ENCODE assay signal across 10 mouse cellular contexts in genomic region chr4:137282584-137283406, GRCm38 (mm10). TPM values are rescaled to one million over a fixed set of nuclear protein-coding genes. Genes with fewer than 3 reads are reported as not detected.
DNase-seq lines count a peak whose midpoint lies in the region; ATAC-seq lines count a peak whose summit lies in the region.
"Had no signal": no experiment of that assay in that cellular context is flagged by ENCODE, and none has a peak within 500 bp of the region (broad histone marks: within the 10 kb centered on the region; RNA-seq: fewer than 3 reads in every experiment).

No protein-coding gene starts in this region.

- H3K4me2 ChIP-seq in heart, embryonic 12.5 days = peak overlapping the region; percentile 35; the same call in 1 of the 2 replicates

- H3K4me3 ChIP-seq in heart, embryonic 12.5 days = no peak overlapping the region
- H3K4me3 ChIP-seq: layer of hippocampus, adult 2 months had no signal

- no peak overlapping the region for H3K9ac ChIP-seq in heart, embryonic 12.5 days

- no peak overlapping the region for H3K27ac ChIP-seq in heart, embryonic 12.5 days (ENCODE audit: poor library complexity, severe bottlenecking)
- H3K27ac ChIP-seq: layer of hippocampus, adult 2 months had no signal

- peaks cover 81% of the 10 kb centered on the region for H3K27me3 ChIP-seq in heart, embryonic 12.5 days (replicated peaks)

- no peak for DNase-seq in heart, adult 9 months (ENCODE audit: low spot score in 2 of 2)
- DNase-seq in retina, postnatal 1 day = peak; percentile 52
- no peak for DNase-seq in retina, embryonic 14.5 days (ENCODE audit: low spot score)
- DNase-seq in forelimb bud, embryonic 11.5 days (ENCODE audit: low read depth, low spot score) = peak; percentile 43
- peak; percentile 52 for DNase-seq in urinary bladder, postnatal 25 days (ENCODE audit: low spot score)
- no peak for DNase-seq in thymus, postnatal 10 days (ENCODE audit: low spot score in 2 of 2)
- DNase-seq in cerebellum, postnatal 14 days = no peak
- DNase-seq: lung, postnatal 14 days had no signal

- H3K4me1 ChIP-seq in heart, embryonic 12.5 days (replicated peaks) = peaks cover 22% of the 10 kb centered on the region

- H3K9me3 ChIP-seq in heart, embryonic 12.5 days (replicated peaks) = no peaks in the 10 kb centered on the region

- H3K36me3 ChIP-seq in heart, embryonic 12.5 days = no peaks in the 10 kb centered on the region

- 9% methylated on average over 17 of the region's 17 CpGs for WGBS in heart, embryonic 12.5 days

- ATAC-seq in heart, embryonic 12.5 days (ENCODE audit: insufficient number of reproducible peaks, low FRiP score) = 0 out of 2 replicates have a peak, but pooled peaks have one; percentile 37

RNA-seq across cellular contexts. Expression of gene Wnt4, which starts 5.5 kb away (rescaled TPM):
- 2.7 and 3.1 TPM in 2 replicates for polyA plus RNA-seq in heart, embryonic 12.5 days (2016; fragmentation: Nextera tagmentation; extraction: Ambion mirVana)

Comparison
In these comparisons a context has a peak if more than half of its experiments do, and no peak if none do; other contexts are left out.
1. DNase-seq: peak in retina, postnatal 1 day (single experiment), forelimb bud, embryonic 11.5 days (single experiment) and urinary bladder, postnatal 25 days (single experiment); none in heart, adult 9 months (0 of 2), retina, embryonic 14.5 days (single experiment), thymus, postnatal 10 days (0 of 2) and cerebellum, postnatal 14 days (0 of 2).